Mouse (Mus musculus): Measurements from ENCODE around the gene Slc15a5.
"Not testable (repeated sequence)": the region's sequence is repeated elsewhere in the genome, so short reads cannot be mapped to it uniquely, and the experiment has no call there.

Slc15a5 gene

DNA sequence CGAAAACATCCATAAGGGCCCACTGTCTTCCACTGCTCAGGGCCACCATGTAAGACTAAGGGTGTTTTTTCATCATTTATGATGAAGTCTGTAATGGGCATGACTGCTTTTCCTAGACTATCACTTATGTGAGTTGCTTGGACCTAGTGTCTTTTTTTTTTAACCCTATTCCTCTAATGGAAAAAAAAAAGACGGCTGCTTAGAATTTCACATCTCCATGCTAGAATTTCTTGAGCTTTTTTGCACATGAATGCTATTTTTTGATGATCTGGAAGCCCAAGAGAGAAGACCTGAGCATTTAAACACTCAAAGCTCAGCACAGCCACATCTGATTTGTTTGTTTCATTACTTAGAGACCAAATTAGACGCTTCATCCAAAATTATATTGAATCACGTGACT lies at the start of gene Slc15a5:
Gene Slc15a5, minus strand, starts transcription at position 101 of the 400 bp plus-strand sequence.
- no peak for DNase-seq (ENCODE audit: low spot score in 2 of 2)

DNA sequence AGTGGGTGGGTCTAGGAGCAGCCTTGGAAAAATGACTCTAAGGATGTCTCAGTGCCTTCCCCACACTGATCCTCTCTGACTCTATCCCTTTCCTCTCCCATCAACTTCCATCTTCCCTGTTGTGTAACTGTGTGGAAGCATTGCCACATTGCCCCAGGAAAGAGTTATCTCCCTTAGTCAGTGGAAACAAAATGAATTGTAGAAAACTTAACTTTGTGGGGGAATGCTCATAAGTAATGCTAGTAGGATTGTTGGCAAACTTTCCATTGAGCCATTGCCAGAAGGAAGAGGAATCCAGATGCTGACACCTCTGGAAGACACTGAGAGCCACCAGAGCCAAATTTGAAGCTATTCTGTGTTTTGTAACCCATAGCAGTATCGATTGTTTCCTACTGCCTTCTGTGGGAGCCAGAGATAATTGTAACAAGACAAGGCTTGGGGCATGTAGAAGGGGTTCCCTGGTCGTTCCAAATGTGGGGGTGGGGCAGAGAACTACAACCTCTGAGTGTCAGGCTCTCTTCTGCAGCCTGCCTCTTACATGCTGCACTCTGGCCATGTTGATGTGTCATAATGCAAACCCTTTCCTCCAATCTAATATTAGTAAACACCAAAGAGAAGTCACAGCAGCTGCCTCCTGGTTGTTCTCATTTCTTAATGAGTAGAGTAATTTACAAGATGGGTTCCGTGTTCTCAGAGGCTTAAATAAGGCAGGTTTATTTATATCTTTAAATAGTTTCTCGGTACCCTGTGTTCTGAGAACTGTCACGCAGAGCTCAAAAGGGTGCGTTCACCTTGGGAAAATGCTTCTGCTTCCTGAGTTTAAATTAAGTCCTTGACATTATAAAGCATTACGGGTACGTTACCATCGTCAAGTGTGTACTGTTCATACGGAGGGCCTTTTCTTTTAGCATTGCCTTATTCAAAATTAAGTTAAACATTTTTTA lies 48.9 kb upstream of the Slc15a5 start:
- DNase-seq (ENCODE audit: low spot score in 2 of 2): no peak

GRCm38 (mm10) chr6:138117496-138117895 lies 37.8 kb upstream of the Slc15a5 start:
- no peak for DNase-seq (ENCODE audit: low spot score in 2 of 2)

- no peak for DNase-seq (ENCODE audit: low spot score in 2 of 2)
These were observed 24.8 kb upstream of the Slc15a5 start for GRCm38 (mm10) chr6:138104559-138104958.

DNA sequence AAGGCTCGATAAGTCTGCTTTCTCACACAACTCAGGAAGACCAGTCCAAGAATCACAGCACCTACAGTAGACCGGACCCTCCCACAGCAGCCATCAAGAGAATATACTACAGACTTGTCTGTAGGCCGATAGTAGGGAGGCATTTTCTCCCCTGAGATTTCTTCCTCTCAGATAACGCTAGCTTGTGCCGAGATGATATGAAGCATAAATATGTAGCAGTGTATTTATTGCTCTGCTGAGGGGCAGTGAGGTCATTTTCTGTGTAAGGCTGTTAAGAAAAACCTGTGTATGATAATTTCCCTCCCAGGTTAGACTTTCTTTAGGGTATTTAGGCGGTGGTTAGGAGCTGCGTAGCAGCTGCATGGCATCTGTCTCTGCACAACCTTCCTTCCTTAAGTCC lies 23.2 kb upstream of the Slc15a5 start:
- DNase-seq (ENCODE audit: low spot score in 2 of 2): no peak

DNA sequence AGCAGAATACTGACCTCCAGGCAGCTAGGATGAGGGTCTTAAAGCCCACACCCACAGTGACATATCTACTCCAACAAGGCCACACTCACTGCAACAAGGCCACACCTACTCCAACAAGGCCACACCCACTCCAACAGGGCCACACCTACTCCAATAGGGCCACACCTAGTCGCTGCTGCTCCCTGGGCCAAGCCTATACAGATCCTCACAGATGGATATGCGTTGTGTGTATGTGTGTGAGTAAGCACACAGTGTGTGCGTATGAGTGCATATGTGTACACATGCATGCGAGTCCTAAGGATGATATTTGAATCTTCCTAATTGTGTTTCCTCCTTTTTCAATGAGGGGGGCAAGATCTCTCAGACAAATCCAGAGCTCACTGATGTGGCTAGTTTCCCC lies 22.1 kb upstream of the Slc15a5 start:
- DNase-seq (ENCODE audit: low spot score in 2 of 2): no peak

DNA sequence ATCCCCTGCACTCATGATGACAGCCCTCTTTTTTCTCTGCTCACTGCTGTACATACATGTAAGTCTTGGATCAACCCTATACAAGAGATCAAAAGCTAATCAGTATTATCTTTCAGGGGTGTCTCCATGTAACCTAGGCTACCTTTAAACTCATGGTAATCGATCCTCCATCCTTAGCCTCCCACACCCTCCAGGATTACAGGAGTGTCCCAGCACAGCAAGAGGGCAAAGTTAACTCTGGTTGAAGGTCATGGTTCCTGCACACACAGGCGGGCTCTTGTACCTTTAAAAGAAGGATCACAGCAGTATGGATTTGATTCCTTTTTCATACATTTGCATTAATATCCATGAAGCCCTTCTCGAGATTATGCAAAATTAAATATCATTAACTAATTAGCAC lies 19.9 kb upstream of the Slc15a5 start:
- DNase-seq (ENCODE audit: low spot score in 2 of 2): no peak

GRCm38 (mm10) chr6:138095060-138095459 lies 15.3 kb upstream of the Slc15a5 start:
- DNase-seq (ENCODE audit: low spot score in 2 of 2): no peak

DNA sequence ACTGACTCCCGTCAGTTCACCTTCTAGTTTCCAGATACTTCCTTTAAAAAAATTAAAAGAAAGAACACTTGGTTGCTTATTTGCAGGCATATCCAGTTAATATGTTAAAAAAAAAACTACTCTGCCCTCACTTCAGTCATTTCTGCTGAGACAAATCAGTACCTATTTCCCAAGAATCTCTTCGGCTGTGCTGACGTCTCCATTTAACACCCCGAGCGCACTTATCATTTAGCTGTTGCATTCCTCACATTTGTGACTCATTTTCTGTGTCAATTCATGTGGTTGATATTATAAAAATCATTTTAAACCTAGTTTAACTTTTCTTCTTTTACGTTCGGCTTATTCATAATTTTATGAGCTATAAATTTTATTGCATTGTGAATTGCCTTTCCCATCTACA lies 12.7 kb upstream of the Slc15a5 start:
- DNase-seq (ENCODE audit: low spot score in 2 of 2): no peak

- no peak for DNase-seq (ENCODE audit: low spot score in 2 of 2)
These were observed 9.4 kb upstream of the Slc15a5 start for GRCm38 (mm10) chr6:138089084-138089483.

DNA sequence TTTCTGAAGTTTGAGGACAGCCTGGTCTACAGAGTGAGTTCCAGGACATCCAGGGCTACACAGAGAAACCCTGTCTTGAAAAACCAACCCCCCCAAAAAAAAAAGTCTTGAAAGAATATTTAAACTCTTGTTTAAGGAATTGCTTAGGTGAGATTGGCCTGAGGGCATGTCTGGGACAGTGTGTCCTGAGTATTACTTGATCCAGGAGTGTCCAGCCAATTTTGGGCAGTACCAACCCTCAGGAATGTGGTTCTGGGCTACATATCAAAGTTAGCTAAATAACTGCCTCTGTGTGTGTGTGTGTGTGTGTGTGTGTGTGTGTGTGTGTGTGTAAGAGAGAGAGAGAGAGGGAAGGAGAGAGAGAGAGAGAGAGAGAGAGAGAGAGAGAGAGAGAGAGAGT lies 6.7 kb upstream of the Slc15a5 start:
- DNase-seq (ENCODE audit: low spot score in 2 of 2): not testable (repeated sequence)

GRCm38 (mm10) chr6:138080778-138081549 lies 1.2 kb upstream of the Slc15a5 start:
- DNase-seq (ENCODE audit: low spot score in 2 of 2): no peak

GRCm38 (mm10) chr6:138077681-138078439 lies 1.9 kb downstream of the Slc15a5 start:
- no peak for DNase-seq (ENCODE audit: low spot score in 2 of 2)

GRCm38 (mm10) chr6:138075723-138076122 lies 4.0 kb downstream of the Slc15a5 start:
- DNase-seq (ENCODE audit: low spot score in 2 of 2): no peak

DNA sequence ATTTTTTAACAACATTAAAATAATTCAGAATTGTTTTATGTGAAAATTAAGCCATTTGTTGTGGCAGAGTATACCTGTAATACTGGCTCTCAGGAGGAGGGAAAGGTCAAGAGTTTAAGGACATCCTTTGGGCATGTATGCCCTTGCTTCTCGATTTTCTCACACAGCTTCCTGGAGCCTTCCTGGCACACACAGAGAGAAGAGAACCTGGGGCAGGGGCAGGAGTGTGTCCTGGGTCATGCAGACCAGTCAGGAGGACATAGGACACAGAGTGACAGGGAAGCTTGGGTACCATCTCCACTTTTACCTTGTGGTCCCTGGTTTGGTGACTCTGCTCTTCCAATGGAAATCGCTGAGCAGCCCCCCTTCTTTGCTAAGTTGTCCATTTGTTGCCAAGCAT lies 6.2 kb downstream of the Slc15a5 start:
- no peak for DNase-seq (ENCODE audit: low spot score in 2 of 2)

GRCm38 (mm10) chr6:138072963-138073339 lies 6.8 kb downstream of the Slc15a5 start:
- no peak for DNase-seq (ENCODE audit: low spot score in 2 of 2)

DNA sequence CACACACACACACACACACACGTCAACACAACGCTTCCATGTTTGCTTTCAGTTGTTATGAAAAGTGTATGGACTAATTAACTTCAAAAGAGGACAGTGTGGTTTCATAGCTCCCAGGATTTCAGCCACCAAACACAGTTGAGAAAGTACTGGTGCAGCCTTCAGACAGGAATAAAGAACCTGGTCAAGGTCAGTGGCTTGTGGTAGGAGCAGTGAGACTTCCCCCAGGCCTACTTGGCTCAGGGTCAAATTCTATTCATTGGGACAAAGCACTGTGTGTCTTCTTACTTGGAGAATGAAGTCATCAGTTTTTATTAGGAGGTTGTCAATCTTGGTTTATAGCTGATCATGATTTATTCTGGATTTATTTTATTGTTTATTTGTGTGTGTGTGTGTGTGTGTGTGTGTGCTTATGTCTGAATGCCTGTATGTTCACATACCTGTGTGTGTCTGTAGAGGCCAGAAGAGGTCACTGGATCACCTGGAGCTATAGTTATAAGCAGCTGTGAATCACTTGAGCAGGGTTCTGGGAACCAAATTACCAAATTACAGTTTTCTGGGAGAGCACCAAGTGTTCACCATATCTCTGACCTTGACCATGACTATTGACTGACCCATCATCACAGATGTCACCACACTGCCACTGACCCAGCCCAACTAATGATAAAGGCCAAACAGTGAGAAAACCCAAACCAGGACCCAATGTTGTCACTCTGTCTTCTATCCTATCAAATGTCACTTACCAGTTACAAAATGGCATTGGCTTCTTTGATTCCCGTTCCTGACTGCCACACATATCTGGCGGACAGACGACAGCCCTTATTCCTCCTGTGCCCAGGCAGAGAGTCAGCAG lies 7.4 kb downstream of the Slc15a5 start:
- no peak for DNase-seq (ENCODE audit: low spot score in 2 of 2)

GRCm38 (mm10) chr6:138071505-138072107 lies 8.1 kb downstream of the Slc15a5 start:
- no peak for DNase-seq (ENCODE audit: low spot score in 2 of 2)

DNA sequence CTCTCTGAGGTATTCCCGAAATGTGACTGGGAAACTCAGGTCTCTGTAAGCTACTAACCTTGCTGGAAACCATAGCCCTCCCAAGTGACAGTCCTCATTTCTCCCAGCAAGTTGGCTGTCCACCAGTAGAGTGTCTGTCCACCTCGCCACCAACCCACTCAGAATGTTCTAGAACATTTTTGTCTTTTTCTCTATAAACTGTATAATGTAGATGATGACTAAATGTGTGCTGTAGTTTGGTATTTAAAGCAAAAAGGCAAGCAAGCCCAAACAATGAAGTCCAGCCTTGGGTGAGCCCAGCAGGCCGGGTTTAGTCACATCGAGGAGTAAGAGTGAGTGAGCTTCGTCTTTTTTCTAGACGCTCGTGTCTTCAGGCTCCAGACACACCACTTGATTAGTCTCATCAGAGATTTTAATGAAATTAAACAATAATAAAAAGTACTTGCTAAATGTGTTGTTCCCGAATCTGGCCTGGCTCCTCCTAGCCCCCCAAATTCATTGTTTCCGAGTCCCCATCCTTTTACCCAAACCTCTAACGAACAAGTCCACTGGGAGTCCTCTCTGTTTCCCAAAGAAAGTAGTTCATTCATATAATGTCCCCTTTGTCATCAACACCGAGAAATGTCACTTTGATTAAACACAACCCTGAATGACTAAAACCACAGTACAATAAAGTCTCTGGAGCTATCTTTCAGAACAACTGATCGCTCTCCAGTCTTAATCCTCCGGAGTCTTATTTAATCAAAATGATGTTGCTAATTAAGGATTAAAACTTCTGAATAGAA lies 8.8 kb downstream of the Slc15a5 start:
- DNase-seq (ENCODE audit: low spot score in 2 of 2): no peak

GRCm38 (mm10) chr6:138069921-138070320 lies 9.8 kb downstream of the Slc15a5 start:
- no peak for DNase-seq (ENCODE audit: low spot score in 2 of 2)

Data from urinary bladder, postnatal 4 days (tissue).